Mouse (Mus musculus) heart, embryonic 11.5 days (tissue): Measurements from ENCODE around the gene Sult6b2. TPM values are rescaled to one million over a fixed set of nuclear protein-coding genes. Genes with fewer than 3 reads are reported as not detected.

ENCODE experiments used
- ATAC-seq: fragments of 200-750 bp; cut with Nextera tagmentation; replicated peaks from 2 replicates; pipeline ENCODE4 v1.8.0; 2017; ENCODE audit warnings: moderate library complexity; ENCODE audit not compliant: insufficient number of reproducible peaks, low FRiP score, low TSS enrichment
- H3K27ac ChIP-seq: fragments of 300-500 bp; sonication (generic); 2 replicates; pipeline ENCODE4 v1.5.1; 2014; ENCODE audit warnings: mild to moderate bottlenecking, low read depth, low read length
- H3K27me3 ChIP-seq: fragments of 300-500 bp; sonication (generic); 2 replicates; pipeline ENCODE4 v1.6.1; 2014; ENCODE audit warnings: mild to moderate bottlenecking, low read length, mixed read lengths; ENCODE audit not compliant: control insufficient read depth, insufficient read depth
- H3K36me3 ChIP-seq: fragments of 300-500 bp; sonication (generic); 2 replicates; pipeline ENCODE4 v1.6.1; 2014; ENCODE audit warnings: mild to moderate bottlenecking, low read length, moderate library complexity, mixed read lengths; ENCODE audit not compliant: control insufficient read depth, insufficient read depth
- H3K4me1 ChIP-seq: fragments of 300-500 bp; sonication (generic); 2 replicates; pipeline ENCODE4 v1.6.1; 2014; ENCODE audit warnings: low read length; ENCODE audit not compliant: control insufficient read depth, insufficient read depth
- H3K4me2 ChIP-seq: fragments of 300-500 bp; sonication (generic); 2 replicates; pipeline ENCODE4 v1.6.1; 2014; ENCODE audit warnings: mild to moderate bottlenecking, moderate library complexity
- H3K4me3 ChIP-seq: fragments of 300-500 bp; sonication (generic); 2 replicates; pipeline ENCODE4 v1.5.1; 2014; ENCODE audit warnings: low read depth, low read length
- H3K9ac ChIP-seq: fragments of 300-500 bp; sonication (generic); 2 replicates; pipeline ENCODE4 v1.6.1; 2014; ENCODE audit warnings: mild to moderate bottlenecking, low read depth, low read length, moderate library complexity
- H3K9me3 ChIP-seq: fragments of 300-500 bp; sonication (generic); replicated peaks from 2 replicates; pipeline ENCODE4 v1.6.1; 2016; ENCODE audit warnings: low read length; ENCODE audit not compliant: control insufficient read depth
- WGBS: fragments of 180-500 bp; shearing (Covaris S2); extraction: QIAGEN DNeasy Blood & Tissue Kit; methylation state at CpG from one replicate; pipeline ENCODE4 v1.1.7; 2014; ENCODE audit not compliant: insufficient replicate concordance; 5-methylcytosine and 5-hydroxymethylcytosine counted together
- polyA plus RNA-seq: library from polyadenylated mRNA; unstranded; fragments of >200 nt; fragmentation: Nextera tagmentation; extraction: Ambion mirVana; gene quantifications from 2 replicates; pipeline ENCODE4 v1.2.1, GENCODE M21; 2014

Gene Sult6b2
- polyA plus RNA-seq, 1 experiment from 2014 or later = 0.14 TPM

GRCm38 (mm10) chr6:142779812-142780573 is 24.3 kb downstream of the Sult6b2 start:
- no peaks in the 10 kb centered on the region for H3K27me3 ChIP-seq
- 73% methylated on average over 14 of the region's 14 CpGs for WGBS
- peaks cover 2% of the 10 kb centered on the region; the same call in 1 of the 2 replicates for H3K36me3 ChIP-seq

GRCm38 (mm10) chr6:142779045-142779811 is 25.1 kb downstream of the Sult6b2 start:
- WGBS = 44% methylated on average over 11 of the region's 11 CpGs
- H3K27ac ChIP-seq = no peak overlapping the region; the same call in 1 of the 2 replicates
- no peak overlapping the region for H3K9ac ChIP-seq
- no peaks in the 10 kb centered on the region for H3K9me3 ChIP-seq
- no peak for ATAC-seq
- H3K4me1 ChIP-seq = peaks cover 22% of the 10 kb centered on the region
- H3K4me2 ChIP-seq = peak overlapping the region; percentile 22; the same call in 1 of the 2 replicates
- H3K36me3 ChIP-seq = peaks cover 2% of the 10 kb centered on the region; the same call in 1 of the 2 replicates
- no peak overlapping the region for H3K4me3 ChIP-seq
- no peaks in the 10 kb centered on the region for H3K27me3 ChIP-seq

More at GRCm38 (mm10) chr6:142779812-142780573, 24.3 kb downstream of the Sult6b2 start:
- H3K27ac ChIP-seq = no peak overlapping the region
- ATAC-seq = no peak
- H3K4me3 ChIP-seq = no peak overlapping the region
- no peak overlapping the region for H3K9ac ChIP-seq
- H3K4me2 ChIP-seq = no peak overlapping the region
- no peaks in the 10 kb centered on the region for H3K9me3 ChIP-seq
- peaks cover 22% of the 10 kb centered on the region for H3K4me1 ChIP-seq

GRCm38 (mm10) chr6:142776935-142777334 is 27.4 kb downstream of the Sult6b2 start:
- H3K9me3 ChIP-seq = no peaks in the 10 kb centered on the region
- H3K4me3 ChIP-seq = no peak overlapping the region
- H3K36me3 ChIP-seq = peaks cover 18% of the 10 kb centered on the region
- no peak overlapping the region for H3K4me2 ChIP-seq
- H3K9ac ChIP-seq = no peak overlapping the region
- 16% methylated on average over 4 of the region's 4 CpGs for WGBS
- no peak; the same call in 1 of the 2 replicates for ATAC-seq
- peaks cover 22% of the 10 kb centered on the region for H3K4me1 ChIP-seq
- H3K27me3 ChIP-seq = no peaks in the 10 kb centered on the region
- no peak overlapping the region for H3K27ac ChIP-seq

- no peak overlapping the region for H3K4me2 ChIP-seq
- H3K36me3 ChIP-seq = peaks cover 28% of the 10 kb centered on the region
- no peak overlapping the region for H3K4me3 ChIP-seq
- no peaks in the 10 kb centered on the region for H3K27me3 ChIP-seq
- H3K9me3 ChIP-seq = no peaks in the 10 kb centered on the region
- no peak overlapping the region for H3K27ac ChIP-seq
- H3K4me1 ChIP-seq = peaks cover 15% of the 10 kb centered on the region
- no peak for ATAC-seq
- WGBS = 89% methylated on average over 5 of the region's 5 CpGs
- no peak overlapping the region for H3K9ac ChIP-seq
Observed at GRCm38 (mm10) chr6:142773566-142773965, 30.7 kb downstream of the Sult6b2 start.

GRCm38 (mm10) chr6:142771643-142772042 is 32.7 kb downstream of the Sult6b2 start:
- ATAC-seq = no peak
- no peaks in the 10 kb centered on the region for H3K27me3 ChIP-seq
- no peak overlapping the region for H3K9ac ChIP-seq
- no peaks in the 10 kb centered on the region for H3K9me3 ChIP-seq
- no peak overlapping the region for H3K27ac ChIP-seq
- 83% methylated on average over 4 of the region's 4 CpGs for WGBS
- no peak overlapping the region for H3K4me2 ChIP-seq
- H3K4me3 ChIP-seq = no peak overlapping the region
- H3K36me3 ChIP-seq = peaks cover 32% of the 10 kb centered on the region
- peaks cover 7% of the 10 kb centered on the region for H3K4me1 ChIP-seq

GRCm38 (mm10) chr6:142769896-142770295 is 34.4 kb downstream of the Sult6b2 start:
- Histone ChIP-seq H3K9me3 (no peaks in the 10 kb centered on the region), H3K4me2 (no peak overlapping the region), H3K9ac (no peak overlapping the region), H3K27ac (no peak overlapping the region), H3K27me3 (no peaks in the 10 kb centered on the region), H3K36me3 (peaks cover 32% of the 10 kb centered on the region), H3K4me3 (no peak overlapping the region), H3K4me1 (no peaks in the 10 kb centered on the region)
- no peak for ATAC-seq
- 94% methylated on average over 3 of the region's 3 CpGs for WGBS

GRCm38 (mm10) chr6:142767305-142767704 is 37.0 kb downstream of the Sult6b2 start:
- H3K9me3 ChIP-seq = no peaks in the 10 kb centered on the region
- H3K9ac ChIP-seq = no peak overlapping the region
- no peaks in the 10 kb centered on the region for H3K27me3 ChIP-seq
- no peak overlapping the region for H3K4me3 ChIP-seq
- no peak for ATAC-seq
- peaks cover 23% of the 10 kb centered on the region for H3K36me3 ChIP-seq
- H3K27ac ChIP-seq = no peak overlapping the region
- no peaks in the 10 kb centered on the region for H3K4me1 ChIP-seq
- H3K4me2 ChIP-seq = no peak overlapping the region
- WGBS = 89% methylated on average over 9 of the region's 9 CpGs

GRCm38 (mm10) chr6:142764933-142765332 is 39.4 kb downstream of the Sult6b2 start:
- ATAC-seq = no peak
- peaks cover 13% of the 10 kb centered on the region; the same call in 1 of the 2 replicates for H3K36me3 ChIP-seq
- no peaks in the 10 kb centered on the region for H3K4me1 ChIP-seq
- no peaks in the 10 kb centered on the region for H3K9me3 ChIP-seq
- no peak overlapping the region for H3K4me2 ChIP-seq
- H3K27ac ChIP-seq = no peak overlapping the region
- no peak overlapping the region for H3K9ac ChIP-seq
- no peak overlapping the region for H3K4me3 ChIP-seq
- H3K27me3 ChIP-seq = no peaks in the 10 kb centered on the region
- WGBS = 75% methylated on average over 2 of the region's 2 CpGs
